Mouse (Mus musculus) layer of hippocampus, postnatal 36 days (tissue): ENCODE data around the gene Mecom. TPM values are rescaled to one million over a fixed set of nuclear protein-coding genes. Genes with fewer than 3 reads are reported as not detected.

Experiments used
- DNase-seq, 2 experiments: peaks; one replicate each; pipeline ENCODE4 v3.0.0; 2022
- total RNA-seq, 2 experiments: library from RNA; stranded (reverse); gene quantifications; 2 replicates each; pipeline ENCODE4 v1.2.3; 2021

The Mecom gene
- total RNA-seq, 2 experiments from 2014 or later = 3.2 to 4.3 TPM

DNA sequence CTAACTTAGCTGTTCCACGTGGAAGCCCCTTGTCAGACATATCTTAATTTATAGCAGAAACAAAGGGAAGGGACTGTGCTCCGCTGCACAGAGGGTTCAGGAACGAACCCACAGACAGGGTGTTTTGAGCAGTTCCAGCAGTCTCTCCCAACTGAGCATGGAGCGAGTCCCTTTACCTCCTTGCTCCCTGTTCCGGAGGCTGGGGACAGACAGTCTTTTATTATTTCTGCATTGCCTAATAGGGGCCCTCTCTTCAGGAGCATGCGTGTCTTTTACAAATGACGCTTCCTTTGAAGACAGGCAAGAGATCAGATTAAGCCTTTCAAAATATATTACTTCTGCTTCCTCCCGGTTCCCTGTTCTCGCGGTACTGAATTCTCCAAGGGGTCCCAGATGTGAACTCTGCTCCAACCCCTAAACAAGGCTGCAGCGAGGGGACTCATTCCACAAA lies 403.8 kb downstream of the Mecom start:
- no peak for DNase-seq

DNA sequence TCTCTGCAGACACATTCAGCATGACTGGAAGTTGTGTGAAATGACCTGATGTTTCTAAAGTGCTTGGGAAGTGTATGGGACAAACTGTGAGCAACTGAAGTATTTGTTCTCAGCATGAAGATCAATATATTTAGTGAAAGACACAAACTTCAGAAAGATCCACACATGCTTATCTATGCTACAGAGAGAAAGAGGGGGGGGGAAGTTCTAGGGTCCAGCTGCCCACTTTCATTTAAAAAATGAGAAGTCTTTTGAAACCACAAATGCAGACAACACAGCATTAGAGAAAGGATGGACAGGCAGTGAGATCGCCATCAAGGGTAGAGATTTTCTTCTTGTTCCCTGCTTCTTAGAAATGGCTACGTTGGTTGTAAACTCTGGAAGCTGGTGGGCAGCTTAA lies 404.4 kb downstream of the Mecom start:
- DNase-seq = no peak

DNA sequence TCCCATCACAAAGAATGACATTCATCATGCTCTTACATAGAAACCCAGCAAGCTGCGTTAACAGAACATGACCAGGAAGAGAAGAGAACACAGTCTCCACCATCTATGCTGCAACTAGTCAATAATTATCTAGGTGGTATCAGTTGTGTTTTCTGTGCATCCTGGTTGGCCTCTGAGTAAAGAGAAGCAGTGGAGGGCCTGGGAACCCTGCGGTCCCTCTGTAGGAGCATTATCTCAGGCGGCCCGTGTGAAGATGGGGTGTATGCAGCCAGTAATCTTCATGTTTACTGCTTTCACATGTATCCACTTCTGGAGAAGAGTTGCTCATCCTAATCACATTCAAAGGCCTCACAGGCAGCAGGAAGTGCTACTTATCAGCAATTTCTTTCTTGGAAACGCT lies 407.5 kb downstream of the Mecom start:
- DNase-seq = no peak

DNA sequence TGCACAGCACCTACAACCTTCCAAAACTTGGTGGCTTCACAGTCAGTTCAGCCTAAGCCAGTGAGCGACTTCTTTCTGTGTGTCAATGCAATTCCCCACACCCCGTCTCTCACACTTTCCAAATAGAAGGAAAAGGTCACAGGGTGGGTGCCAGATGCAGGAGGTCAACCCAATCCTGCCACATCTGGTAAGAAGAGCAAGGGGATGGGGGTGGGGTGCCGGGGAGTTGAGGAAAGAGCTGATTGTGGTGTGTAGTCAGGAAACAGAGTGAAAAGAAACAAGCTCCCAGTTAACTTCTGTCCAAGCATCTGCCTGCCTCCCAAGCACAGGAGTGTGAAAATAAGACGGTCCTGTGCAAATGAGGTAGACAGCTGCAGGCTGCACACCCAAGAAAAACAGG lies 408.1 kb downstream of the Mecom start:
- DNase-seq = no peak

DNA sequence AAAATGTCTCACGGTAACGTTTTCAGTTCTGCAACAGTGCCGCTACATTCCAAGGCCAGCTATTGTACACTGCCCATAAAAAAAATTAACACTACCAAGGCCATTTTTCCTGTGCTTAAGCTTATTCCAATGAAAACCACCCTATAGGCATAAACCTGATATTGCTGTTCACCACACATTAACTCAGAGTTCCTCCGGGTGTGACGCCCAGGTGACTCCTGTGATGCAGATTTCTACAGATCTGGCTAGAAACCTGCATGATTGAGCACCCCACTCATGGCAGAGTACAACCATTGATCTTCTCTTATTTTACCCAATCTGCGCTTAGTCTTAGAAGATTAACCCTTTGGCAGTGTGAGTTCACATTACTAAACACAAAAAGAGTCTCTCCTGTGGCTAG lies 409.2 kb downstream of the Mecom start:
- DNase-seq = no peak

DNA sequence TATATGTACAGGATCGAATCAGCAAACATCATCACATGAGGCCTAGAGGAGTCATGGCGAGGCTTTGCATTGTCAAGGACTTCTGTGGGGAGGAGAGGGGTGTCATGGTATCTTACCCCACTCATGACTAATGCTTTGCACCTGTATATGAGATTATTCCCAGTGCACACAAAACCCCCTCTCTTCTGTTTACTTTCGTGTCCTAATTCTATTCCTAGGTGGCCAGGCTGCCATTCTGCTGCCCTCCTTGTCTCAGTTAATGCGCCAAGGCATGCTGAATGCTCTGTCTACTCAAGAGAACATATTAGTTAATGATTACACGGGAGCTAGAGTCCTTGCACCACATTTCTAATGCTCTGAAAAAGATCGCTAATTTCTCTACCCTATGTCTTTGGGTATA lies 412.0 kb downstream of the Mecom start:
- no peak for DNase-seq

DNA sequence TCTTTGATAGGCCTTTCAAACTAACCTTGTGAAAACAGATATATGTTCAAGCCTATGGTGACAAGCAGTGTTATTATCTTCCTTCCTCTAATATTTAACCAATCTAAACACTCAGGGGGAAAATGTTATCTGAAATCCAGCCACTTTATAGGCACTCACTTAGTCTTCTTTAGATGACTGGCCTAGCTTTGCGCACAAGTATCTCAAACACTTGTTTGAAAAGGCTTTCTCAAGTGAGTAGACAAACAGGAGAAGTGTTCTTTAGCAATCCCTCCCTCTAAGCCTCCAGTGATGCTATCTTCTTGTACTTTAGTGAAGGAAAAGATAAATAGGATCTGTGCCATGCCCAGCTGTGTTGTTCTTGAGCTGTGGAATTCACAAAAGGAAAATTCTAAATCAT lies 412.7 kb downstream of the Mecom start:
- DNase-seq = no peak

DNA sequence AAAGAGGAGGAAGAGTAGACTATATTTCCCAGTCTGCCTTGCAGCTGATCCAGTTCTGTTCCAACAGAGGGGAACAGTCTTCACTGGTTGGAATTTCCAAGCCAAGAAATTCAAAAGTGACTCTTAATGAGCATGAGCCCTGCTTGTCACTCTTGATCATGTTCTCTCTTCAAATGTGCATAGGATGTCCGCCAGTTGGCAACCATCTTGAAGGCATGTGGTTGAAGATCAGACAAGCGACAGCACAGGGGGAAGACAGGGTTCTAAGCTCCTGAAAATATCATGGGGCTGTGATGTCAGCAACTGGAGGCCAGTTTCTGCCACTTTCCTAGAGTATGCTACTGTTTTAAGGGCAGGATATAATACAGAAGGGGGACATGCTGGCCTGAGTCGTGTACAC lies 414.8 kb downstream of the Mecom start:
- DNase-seq = no peak

DNA sequence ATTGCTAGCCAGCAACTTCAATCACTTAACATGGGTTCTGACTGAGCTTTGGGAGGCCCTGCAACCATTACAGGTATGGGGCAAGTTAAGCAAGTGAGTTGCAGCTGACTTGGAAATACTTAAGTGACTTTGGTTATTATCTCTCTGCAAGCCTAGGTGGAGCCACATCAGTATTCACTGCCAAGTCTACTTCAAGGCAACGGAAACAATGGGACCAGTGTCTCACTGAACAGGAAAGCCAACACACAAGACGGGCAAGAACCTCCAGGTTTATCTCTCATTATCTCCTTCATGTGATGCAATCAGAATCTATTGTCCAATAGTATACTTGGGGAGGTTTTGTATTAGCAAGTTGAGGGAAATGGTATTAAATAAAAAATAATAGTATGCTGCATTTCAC lies 415.4 kb downstream of the Mecom start:
- no peak for DNase-seq

DNA sequence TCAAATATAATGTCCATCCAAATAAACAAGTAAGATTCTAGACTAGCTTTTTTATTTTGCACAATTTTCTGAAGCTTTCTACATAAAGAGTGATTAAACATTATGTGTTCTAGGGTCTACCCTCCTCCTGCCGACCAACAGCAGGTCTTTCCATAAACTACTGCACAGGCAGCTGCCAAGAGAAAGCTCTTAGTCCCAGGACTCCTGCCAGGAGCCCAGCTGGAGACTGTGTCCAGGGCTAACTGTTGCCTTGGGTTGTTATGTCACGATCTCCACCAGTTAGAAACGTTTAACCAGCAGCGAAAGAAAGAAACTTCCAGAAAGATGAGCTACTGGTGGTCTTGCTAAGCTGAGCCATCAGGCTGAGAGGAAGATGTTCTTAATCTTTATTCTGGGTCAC lies 417.3 kb downstream of the Mecom start:
- no peak for DNase-seq

DNA sequence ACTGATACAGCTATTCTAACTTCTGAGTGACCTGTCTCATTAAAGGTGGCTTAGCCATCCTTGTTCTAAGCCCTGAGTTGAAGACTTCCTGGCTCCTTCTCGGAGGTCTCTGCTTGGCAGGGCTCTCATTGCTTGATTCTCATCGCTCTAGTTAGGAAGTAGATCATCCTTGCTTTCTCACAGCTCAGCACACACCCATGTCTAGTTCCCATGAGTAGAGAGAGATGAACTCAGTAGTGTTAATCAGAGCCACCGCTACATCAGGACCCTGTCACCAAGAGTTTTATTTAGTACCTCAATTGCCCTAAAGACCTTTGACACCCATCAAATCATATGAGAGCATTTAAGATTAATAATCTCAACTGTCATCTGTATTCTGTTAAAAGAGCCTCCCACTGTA lies 425.2 kb downstream of the Mecom start:
- no peak for DNase-seq

DNA sequence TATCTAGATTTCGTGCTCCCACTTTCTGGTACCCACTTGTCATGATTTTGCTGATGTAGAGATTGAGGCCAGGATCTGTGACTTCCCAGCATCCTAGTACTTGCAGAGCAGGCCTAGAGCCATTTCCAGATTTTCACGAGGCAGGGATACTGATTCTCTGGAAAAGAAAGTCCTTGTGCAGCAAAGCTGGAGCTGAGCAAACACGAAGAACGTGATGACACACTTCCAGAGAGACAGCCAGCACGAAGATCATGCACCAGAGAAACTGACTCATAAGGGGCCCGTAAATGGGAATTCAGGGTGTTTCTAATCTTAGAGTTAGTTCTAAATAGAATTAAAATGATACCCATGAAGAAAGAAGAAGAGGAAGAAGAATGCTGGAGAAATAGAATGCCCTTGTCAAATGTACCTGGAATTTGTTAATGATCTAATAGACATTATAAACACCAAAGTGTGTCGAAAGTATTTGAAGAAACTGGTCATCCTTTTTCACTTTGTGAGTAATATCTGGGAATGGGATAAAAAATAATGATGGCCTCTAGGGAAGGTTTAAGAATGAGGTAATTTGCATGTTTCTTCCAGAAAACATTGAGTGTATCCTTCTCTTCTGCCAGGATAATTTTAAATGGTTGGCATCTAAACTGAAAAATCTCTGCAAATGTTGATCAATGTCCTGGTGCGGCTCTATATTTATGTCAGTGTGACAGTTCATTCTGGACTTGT lies 426.9 kb downstream of the Mecom start:
- no peak for DNase-seq

DNA sequence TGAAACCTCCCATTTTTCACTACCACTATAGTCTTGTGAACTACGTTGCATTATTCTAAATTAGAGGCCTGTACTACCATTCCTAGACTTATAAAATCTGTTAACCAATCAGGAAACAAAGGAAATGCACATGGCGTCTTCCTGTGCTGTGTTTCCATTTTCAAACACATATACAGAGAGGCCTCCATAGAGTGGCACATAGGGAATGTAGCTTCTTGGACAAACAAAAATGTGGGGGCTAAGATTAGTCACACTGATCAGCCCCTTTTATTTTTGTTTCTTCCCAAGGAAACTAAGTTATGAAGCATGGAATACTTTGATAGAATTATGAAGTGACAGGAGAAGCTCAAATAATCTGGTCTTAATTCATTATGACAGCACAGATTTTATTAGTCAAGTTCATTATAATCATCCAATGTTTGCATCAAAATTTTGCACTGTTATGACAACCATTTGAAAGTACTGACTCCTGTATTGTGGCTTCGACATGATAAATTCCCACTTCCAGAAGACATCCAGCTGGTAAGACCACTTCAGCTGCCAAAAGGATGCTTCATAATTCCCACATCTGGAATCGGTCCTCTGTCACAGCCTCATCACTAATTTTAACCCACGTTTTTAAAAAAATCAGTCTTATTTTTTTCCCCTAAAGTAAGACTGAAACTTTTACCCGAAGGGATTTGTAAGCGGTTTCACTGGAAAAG lies 429.1 kb downstream of the Mecom start:
- no peak for DNase-seq

DNA sequence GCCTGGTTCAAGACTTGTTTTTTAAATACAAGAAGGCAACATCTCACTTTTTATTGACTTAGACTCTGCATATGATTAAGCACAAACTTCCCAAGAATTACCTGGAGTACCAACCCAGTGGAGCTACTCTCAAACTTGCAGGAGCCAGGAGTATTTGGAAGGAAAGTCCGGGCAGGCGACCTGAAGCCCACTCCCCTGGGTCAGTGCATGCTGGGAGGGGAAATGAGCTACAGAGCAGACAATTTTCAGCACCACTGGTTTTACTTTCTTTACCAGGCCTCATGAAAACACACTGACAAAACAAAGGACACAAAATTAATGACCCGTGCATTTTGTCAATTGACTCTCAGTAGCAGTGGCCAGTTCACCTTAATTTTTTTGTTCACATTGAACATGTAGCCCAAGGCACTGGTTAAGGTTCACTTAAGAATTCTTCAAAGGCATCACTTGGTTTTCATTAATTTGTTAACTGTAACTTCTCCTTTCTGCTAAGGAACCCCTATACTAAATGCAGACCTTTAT lies 434.5 kb downstream of the Mecom start:
- no peak for DNase-seq

DNA sequence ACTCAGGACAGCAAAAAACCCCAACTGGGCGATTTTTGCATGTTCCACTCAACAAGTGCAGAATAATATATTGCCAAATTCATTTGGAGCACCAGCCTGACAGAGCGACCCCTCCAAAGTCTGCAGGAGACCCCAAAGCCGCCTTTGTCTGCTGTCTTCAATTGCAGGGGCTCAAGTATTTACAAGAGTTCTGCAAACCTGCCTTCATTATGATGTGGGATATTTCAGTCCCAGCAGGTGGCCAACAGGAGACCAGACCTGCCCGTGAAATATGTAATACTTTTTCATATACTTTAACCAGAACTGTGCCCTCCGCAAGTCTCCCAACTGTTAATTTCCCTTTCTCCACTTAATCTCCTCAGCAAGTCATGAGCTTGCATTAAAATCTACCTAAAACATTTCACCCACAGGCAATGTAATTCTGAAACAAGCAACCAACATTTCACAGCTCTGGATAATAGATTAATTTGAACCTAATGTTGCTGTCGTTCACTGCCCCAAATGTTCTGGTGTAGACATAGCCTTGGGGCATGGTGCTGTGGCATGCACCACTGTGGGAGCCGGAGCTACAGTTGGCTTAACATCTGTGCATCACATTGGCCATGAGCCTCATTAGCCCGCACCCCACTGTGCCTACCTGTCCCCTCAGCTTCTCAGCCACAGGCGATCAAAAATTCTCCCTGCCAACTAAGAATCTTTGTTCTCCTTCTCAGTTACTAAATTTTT lies 439.7 kb downstream of the Mecom start:
- no peak for DNase-seq

DNA sequence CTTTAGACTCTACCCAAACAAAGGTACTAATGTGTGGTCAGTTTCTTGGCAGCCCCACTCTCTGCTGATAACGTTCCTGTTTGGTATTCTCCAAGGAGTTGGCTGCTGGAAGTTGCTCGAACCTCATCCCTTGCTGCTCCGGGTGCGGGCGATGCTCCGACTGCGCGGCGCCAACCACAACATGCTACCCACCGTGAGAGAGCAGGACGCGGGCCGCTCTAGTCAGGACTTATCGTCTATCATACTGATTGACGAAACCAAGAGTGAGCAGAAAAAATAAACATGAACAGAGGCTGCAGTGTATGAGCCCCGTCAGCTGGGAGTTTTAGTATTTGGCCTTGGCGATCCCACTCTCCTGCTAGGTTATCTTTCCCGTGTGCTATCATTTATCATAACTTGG lies 441.3 kb downstream of the Mecom start:
- DNase-seq = no peak

DNA sequence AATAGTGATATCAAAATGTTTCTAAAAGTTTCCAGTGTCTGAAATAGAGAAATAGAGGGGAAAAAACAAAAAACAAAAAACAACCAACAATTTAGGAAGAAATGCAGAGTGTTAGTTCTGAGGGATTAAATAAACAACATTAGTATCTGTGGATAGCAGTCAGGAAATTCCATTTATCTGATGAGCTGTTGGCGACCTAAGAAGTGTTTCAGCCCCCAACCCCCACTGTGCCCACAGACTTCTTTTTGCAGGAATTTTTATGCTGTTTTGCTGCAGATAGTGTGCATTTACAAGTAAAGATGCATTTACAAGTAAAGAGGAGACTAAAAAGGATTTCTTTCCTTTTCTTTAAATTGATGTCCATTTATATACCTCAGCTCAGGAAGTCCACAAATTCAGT lies 441.9 kb downstream of the Mecom start:
- DNase-seq = no peak

DNA sequence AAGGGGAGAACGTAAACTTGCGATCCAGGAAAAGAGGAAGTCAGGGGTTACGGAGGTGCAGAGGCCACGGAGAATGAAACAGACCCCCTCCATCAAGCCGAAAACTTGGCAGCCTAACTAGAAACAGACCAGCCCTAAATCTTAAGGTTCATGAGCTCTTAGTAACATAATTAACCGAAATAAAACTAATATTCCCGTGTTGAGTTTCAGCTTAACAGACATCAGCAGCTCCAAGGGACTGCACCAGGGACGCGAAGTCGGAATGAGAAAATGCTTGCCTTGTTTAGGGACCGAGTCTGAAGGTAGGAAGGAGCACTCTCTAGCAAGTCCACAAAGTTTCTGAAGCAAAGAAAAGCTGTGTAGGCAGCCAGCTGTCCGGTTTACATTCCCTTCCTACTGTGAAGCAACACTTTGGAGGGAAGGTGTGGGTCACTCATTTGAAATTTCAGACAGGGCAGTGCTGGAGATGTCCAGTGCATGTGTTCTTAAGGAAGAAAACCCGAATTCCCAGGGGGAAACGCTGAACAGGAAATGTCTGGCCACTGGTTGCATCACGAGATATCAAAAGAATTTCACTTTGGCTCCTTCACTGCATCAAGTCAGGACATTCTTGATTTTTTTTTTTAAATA lies 442.5 kb downstream of the Mecom start:
- DNase-seq = no peak

DNA sequence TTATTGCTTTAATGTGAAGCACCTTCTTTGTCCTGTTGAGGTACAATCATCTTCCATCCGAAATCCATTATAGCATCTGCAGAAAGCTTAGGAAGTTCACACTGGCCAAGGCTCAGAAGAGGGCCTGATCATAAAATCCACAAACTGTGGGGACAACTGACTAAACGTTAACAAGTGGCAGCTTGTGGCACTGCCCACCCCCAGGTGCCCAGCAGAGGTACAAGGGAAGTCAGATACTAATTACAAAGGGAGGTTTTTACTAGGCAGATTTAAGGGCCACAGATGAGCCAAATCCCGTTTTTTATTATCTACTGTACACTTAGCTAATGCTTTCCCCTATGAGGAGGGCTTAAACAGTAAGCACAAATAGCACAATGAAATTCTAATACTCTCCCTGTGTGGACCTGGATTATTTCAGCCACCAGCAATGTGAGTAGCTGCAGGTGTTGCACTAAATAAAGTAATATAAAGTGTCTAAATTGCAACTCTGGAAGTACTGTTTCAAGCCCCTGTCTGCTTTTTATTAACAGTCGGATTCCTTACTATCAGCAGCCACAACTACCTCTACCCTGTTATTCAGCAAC lies 443.2 kb downstream of the Mecom start:
- DNase-seq = no peak

DNA sequence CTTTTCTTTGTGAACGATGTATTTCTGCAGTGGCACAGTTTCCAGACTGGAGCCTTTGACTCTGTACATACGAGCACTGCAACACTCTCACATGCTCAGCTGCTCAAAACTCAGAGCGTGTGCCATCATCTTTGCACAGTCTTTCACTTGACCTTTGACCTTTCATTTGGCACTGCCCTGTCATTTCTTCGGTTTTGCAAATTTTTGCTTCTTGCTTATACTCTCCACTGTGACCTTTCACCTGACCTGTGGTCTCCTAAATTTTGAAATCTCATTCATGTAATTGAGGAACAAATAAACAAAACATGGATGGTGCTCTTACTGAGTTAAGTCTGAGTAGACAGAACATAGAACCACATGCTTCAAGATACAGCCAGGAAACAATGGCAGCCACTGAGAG lies 446.7 kb downstream of the Mecom start:
- no peak for DNase-seq

DNA sequence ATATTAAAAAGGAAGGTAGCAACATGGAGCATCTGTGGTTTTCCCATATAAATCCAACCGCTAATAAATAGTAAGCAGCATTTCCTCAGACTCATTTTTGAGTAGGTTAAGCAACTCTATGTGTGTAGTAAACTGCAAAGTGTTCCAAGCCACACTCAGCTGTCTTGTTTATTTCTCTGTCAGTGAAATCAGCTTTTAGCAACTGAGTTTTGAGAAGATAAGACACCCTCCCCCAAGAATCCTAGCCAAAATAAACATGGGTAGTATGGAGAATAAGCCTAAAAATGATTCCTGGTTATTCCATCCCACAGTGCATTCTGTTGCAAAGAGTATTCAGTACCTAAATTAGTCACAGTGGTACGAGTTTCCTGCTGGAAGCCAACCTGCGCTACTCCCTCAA lies 450.1 kb downstream of the Mecom start:
- no peak for DNase-seq

DNA sequence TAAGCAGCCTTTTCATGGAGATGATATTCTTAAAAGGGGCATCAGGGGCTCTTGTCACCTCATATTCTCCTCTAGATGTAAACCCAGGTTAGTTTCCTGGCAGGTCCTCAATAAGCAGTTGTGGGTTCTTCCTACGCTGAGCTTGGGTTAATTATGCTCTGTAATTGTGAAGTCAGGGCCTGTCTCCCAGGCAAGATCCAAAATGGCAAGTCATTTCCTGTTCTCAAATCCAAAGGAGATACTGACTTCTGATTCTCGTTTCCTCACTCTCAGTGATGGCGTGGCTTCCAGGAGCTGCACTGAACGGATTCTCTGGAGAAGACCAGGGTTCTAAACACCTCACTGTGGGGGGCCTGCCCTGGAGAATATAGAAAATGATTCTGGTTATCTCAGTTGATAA lies 450.7 kb downstream of the Mecom start:
- no peak for DNase-seq

DNA sequence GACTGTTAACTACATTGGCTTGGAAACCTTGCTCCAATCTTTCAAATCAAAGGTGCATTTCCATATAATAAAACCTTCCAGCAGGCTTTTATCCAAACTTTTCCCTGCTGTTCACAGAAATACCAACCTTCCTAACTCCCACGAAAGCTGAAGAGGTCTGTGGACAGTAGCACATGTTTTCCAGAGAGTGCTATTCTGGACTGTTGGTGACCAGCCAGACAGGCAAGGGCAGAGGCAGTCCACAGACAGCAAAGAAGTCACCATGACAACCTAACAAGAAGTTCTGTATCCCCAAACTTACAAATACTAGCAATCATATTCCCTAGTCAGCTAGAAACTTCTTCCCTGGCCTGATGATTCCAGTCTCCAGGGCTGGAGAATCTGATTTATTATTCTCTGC lies 454.8 kb downstream of the Mecom start:
- no peak for DNase-seq
